Mouse (Mus musculus): ENCODE measurements around the gene Krtap19-1. TPM values are rescaled to one million over a fixed set of nuclear protein-coding genes. Genes with fewer than 3 reads are reported as not detected.

The Krtap19-1 gene
- not detected in 2 replicates for polyA plus RNA-seq (2012; rRNA removed)

DNA sequence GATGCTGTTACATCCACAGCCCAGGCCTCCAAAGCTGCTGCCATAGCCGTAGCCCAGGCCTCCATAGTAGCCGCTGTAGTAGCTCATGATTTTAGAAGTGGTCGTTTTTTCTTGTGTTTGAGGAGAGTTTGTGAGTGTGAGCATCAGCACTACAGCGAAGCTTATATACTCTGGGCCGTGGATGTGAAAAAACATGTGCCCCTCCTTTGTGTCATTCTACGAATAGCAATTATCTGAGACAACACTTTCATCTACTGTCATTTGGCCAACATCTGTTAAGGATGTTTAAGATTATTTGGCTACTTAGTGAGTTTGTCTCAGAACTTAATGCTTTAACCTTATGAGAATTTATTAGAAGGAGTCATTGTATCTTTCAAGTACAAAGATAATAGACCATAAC, at the start of gene Krtap19-1:
Krtap19-1 (minus strand) TSS at position 101 of the 400 bp plus-strand sequence.
- H3K4me3 ChIP-seq (ENCODE audit: control insufficient read depth, low read depth, low read length): no peak within 1 kb of the TSS
- TF ChIP-seq POLR2A (IDR thresholded peaks at IDR 0.05; ENCODE audit: control insufficient read depth, low read depth, low read length) (no peak), CTCF (IDR thresholded peaks at IDR 0.05; ENCODE audit: control insufficient read depth, insufficient read depth, insufficient replicate concordance, low read depth, low read length) (no peak)
- no peaks in the 10 kb centered on the region for H3K36me3 ChIP-seq (ENCODE audit: control insufficient read depth, insufficient read depth, low read length)

DNA sequence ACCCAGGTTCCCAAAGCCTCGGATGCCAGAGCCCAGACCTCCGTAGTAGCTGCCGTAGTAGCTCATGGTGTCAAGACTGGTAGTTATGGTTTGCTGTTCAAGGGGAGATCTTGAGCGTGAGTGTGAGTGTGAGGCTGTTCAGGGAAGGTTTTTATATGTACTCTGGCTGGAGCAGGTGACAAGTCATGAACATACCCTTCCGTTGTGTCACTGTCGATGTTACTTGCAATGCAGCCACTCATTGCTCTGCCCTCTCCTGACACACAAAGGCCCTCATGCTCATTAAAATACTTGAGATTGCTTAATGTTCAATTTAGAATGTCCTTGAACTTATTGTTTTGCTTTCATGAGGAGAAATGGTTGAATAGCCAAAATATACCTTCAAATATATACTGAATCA, 27.1 kb upstream of the Krtap19-1 start, which contains the start of gene Krtap19-5:
Krtap19-5 (minus strand) TSS at position 101 of the 400 bp plus-strand sequence.
- Histone ChIP-seq H3K4me1 (ENCODE audit: control insufficient read depth, insufficient read depth, low read length) (no peaks in the 10 kb centered on the region), H3K4me3 (ENCODE audit: control insufficient read depth, low read depth, low read length) (no peak within 1 kb of the TSS), H3K36me3 (ENCODE audit: control insufficient read depth, insufficient read depth, low read length) (no peaks in the 10 kb centered on the region), H3K27me3 (ENCODE audit: control insufficient read depth, insufficient read depth, low read length) (no peaks in the 10 kb centered on the region), H3K27ac (ENCODE audit: control insufficient read depth, insufficient read depth, low read depth, low read length) (no peak within 1 kb of the TSS)
- TF ChIP-seq CTCF (IDR thresholded peaks at IDR 0.05; ENCODE audit: control insufficient read depth, insufficient read depth, insufficient replicate concordance, low read depth, low read length) (no peak), POLR2A (IDR thresholded peaks at IDR 0.05; ENCODE audit: control insufficient read depth, low read depth, low read length) (no peak)

More for the DNA sequence above, at the start of gene Krtap19-1:
- Histone ChIP-seq H3K27me3 (ENCODE audit: control insufficient read depth, insufficient read depth, low read length) (no peaks in the 10 kb centered on the region), H3K27ac (ENCODE audit: control insufficient read depth, insufficient read depth, low read depth, low read length) (no peak within 1 kb of the TSS), H3K4me1 (ENCODE audit: control insufficient read depth, insufficient read depth, low read length) (no peaks in the 10 kb centered on the region)

DNA sequence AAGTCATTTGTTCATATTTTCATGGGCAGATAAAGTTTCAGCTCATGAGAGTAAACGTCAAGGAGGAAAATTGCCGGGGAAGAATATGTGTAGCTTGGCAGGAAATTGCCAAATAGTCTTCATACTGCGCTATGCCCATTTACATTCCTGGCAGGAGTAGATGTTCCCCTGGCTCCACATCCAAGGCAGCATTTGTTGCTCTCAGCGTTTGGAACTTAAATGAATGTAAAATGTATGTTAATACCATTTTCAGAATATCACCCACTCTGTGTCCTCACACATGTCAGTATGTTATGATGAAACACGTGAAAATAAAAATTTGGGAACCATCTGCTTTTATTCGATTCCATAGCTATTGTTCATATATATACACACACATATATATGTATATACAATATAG, 17.7 kb upstream of the Krtap19-1 start:
- Histone ChIP-seq H3K27ac (ENCODE audit: control insufficient read depth, insufficient read depth, low read depth, low read length) (no peak overlapping the region), H3K4me1 (ENCODE audit: control insufficient read depth, insufficient read depth, low read length) (no peaks in the 10 kb centered on the region), H3K27me3 (ENCODE audit: control insufficient read depth, insufficient read depth, low read length) (no peaks in the 10 kb centered on the region), H3K4me3 (ENCODE audit: control insufficient read depth, low read depth, low read length) (no peak overlapping the region), H3K36me3 (ENCODE audit: control insufficient read depth, insufficient read depth, low read length) (no peaks in the 10 kb centered on the region)
- TF ChIP-seq CTCF (IDR thresholded peaks at IDR 0.05; ENCODE audit: control insufficient read depth, insufficient read depth, insufficient replicate concordance, low read depth, low read length): no peak
- TF ChIP-seq POLR2A (IDR thresholded peaks at IDR 0.05; ENCODE audit: control insufficient read depth, low read depth, low read length): no peak

DNA sequence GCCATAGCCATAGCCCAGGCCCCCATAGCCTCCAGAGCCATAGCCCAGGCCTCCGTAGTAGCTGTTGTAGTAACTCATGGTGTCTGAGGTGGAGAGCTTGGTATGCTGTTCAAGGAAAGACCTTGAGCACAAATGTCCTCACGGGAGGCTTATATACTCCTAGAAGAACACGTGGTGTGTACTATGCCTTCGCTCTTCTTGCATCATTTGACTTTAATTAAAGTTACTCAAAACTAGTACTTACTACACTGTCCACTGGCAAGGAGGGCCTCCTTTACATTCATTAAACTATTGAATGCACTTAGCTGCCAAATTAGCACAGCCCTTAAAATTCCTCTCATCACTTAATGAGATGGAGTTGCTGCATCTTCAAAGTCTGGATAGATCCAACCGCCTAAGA, 15.8 kb upstream of the Krtap19-1 start, which contains the start of gene Krtap19-4:
Krtap19-4 (minus strand) TSS at position 101 of the 400 bp plus-strand sequence.
- H3K27me3 ChIP-seq (ENCODE audit: control insufficient read depth, insufficient read depth, low read length): no peaks in the 10 kb centered on the region

DNA sequence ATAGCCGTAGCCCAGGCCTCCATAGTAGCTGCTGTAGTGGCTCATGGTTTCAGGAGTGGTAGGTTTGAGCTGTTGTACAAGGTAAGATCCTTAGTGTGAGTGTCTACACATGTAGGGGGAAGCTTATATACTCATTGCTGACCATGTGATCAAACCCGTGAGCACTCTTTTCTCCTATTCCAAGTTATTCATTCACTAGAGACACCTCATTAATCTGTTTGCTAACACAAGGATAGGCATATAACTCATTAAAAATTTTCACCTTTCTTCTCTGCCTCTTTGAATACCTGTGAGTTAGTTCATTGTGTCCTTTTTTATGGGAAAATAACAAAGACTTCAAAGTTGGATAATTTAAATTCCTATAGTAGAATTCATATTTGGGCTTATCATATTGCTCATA, 8.7 kb upstream of the Krtap19-1 start, which contains the start of gene Krtap19-3:
Krtap19-3 (minus strand) TSS at position 101 of the 400 bp plus-strand sequence.
- Histone ChIP-seq H3K4me3 (ENCODE audit: control insufficient read depth, low read depth, low read length) (no peak within 1 kb of the TSS), H3K27me3 (ENCODE audit: control insufficient read depth, insufficient read depth, low read length) (no peaks in the 10 kb centered on the region), H3K4me1 (ENCODE audit: control insufficient read depth, insufficient read depth, low read length) (no peaks in the 10 kb centered on the region), H3K36me3 (ENCODE audit: control insufficient read depth, insufficient read depth, low read length) (no peaks in the 10 kb centered on the region), H3K27ac (ENCODE audit: control insufficient read depth, insufficient read depth, low read depth, low read length) (no peak within 1 kb of the TSS)
- no peak for TF ChIP-seq CTCF (IDR thresholded peaks at IDR 0.05; ENCODE audit: control insufficient read depth, insufficient read depth, insufficient replicate concordance, low read depth, low read length)
- TF ChIP-seq POLR2A (IDR thresholded peaks at IDR 0.05; ENCODE audit: control insufficient read depth, low read depth, low read length): no peak

More for the DNA sequence above, 15.8 kb upstream of the Krtap19-1 start, which contains the start of gene Krtap19-4:
- Histone ChIP-seq H3K4me1 (ENCODE audit: control insufficient read depth, insufficient read depth, low read length) (no peaks in the 10 kb centered on the region), H3K4me3 (ENCODE audit: control insufficient read depth, low read depth, low read length) (no peak within 1 kb of the TSS), H3K27ac (ENCODE audit: control insufficient read depth, insufficient read depth, low read depth, low read length) (no peak within 1 kb of the TSS), H3K36me3 (ENCODE audit: control insufficient read depth, insufficient read depth, low read length) (no peaks in the 10 kb centered on the region)
- TF ChIP-seq POLR2A (IDR thresholded peaks at IDR 0.05; ENCODE audit: control insufficient read depth, low read depth, low read length) (no peak), CTCF (IDR thresholded peaks at IDR 0.05; ENCODE audit: control insufficient read depth, insufficient read depth, insufficient replicate concordance, low read depth, low read length) (no peak)

DNA sequence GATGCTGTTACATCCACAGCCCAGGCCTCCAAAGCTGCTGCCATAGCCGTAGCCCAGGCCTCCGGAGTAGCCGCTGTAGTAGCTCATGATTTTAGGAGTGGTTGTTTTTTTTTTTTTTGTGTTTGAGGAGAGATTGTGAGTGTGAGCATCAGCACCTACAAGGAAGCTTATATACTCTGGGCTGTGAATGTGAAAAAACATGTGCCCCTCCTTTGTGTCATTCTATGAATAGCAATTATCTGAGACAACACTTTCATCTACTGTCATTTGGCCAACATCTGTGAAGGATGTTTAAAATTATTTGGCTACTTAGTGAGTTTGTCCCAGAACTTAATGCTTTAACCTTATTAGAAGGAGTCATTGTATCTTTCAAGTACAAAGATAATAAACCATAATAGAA, 5.0 kb upstream of the Krtap19-1 start, which contains the start of gene Krtap19-2:
Krtap19-2 (minus strand) TSS at position 101 of the 400 bp plus-strand sequence.
- TF ChIP-seq CTCF (IDR thresholded peaks at IDR 0.05; ENCODE audit: control insufficient read depth, insufficient read depth, insufficient replicate concordance, low read depth, low read length): no peak
- TF ChIP-seq POLR2A (IDR thresholded peaks at IDR 0.05; ENCODE audit: control insufficient read depth, low read depth, low read length): no peak
- no peak within 1 kb of the TSS for H3K27ac ChIP-seq (ENCODE audit: control insufficient read depth, insufficient read depth, low read depth, low read length)
- H3K27me3 ChIP-seq (ENCODE audit: control insufficient read depth, insufficient read depth, low read length): no peaks in the 10 kb centered on the region
- no peak within 1 kb of the TSS for H3K4me3 ChIP-seq (ENCODE audit: control insufficient read depth, low read depth, low read length)
- H3K4me1 ChIP-seq (ENCODE audit: control insufficient read depth, insufficient read depth, low read length): no peaks in the 10 kb centered on the region
- no peaks in the 10 kb centered on the region for H3K36me3 ChIP-seq (ENCODE audit: control insufficient read depth, insufficient read depth, low read length)

DNA sequence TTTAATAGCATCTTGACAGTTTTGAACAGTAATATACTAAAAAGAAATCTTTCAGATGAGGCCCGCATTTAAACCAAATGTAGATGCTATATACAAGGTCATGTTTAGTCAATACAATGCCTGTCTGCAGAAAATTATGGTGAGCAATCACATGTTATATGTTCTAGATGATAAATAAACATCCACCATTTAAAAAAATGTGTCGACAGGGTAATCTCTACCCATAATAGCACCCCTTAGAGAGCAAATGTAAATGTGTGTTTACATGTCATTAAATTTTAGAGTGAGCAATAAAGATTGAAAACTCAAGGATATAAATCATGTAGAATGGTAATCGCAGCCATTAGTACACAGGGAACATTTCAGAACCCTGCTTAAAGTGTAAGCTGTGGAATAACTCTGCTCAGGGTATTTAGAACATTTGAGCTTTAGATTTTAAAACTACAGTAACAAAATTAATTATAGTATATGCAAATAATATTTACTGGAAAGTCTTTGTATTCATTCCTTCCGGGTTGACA, 4.3 kb downstream of the Krtap19-1 start:
- H3K4me1 ChIP-seq (ENCODE audit: control insufficient read depth, insufficient read depth, low read length): no peaks in the 10 kb centered on the region
- H3K27me3 ChIP-seq (ENCODE audit: control insufficient read depth, insufficient read depth, low read length): no peaks in the 10 kb centered on the region
- TF ChIP-seq CTCF (IDR thresholded peaks at IDR 0.05; ENCODE audit: control insufficient read depth, insufficient read depth, insufficient replicate concordance, low read depth, low read length): no peak
- TF ChIP-seq POLR2A (IDR thresholded peaks at IDR 0.05; ENCODE audit: control insufficient read depth, low read depth, low read length): no peak
- no peaks in the 10 kb centered on the region for H3K36me3 ChIP-seq (ENCODE audit: control insufficient read depth, insufficient read depth, low read length)
- no peak overlapping the region for H3K4me3 ChIP-seq (ENCODE audit: control insufficient read depth, low read depth, low read length)
- no peak overlapping the region for H3K27ac ChIP-seq (ENCODE audit: control insufficient read depth, insufficient read depth, low read depth, low read length)

Measured in testis, adult 2 months (tissue).